In genomic region chr19:46502471-46503166, GRCm38 (mm10) we compare ENCODE assay signal across 8 mouse cellular contexts. TPM values are rescaled to one million over a fixed set of nuclear protein-coding genes. Genes with fewer than 3 reads are reported as not detected.
A peak's percentile ranks its signal among the peaks of the same experiment; 100 is the strongest.
DNase-seq lines count a peak whose midpoint lies in the region; ATAC-seq and TF ChIP-seq lines count a peak whose summit lies in the region.

No protein-coding gene starts in this region.

- peaks cover 68% of the 10 kb centered on the region for H3K79me2 ChIP-seq in MEL (ENCODE audit: control insufficient read depth, insufficient read depth, low read length, poor library complexity)

- H3K4me3 ChIP-seq in MEL (ENCODE audit: control insufficient read depth in 1 of 2, insufficient read depth in 1 of 2, low read depth in 2 of 2, low read length in 2 of 2), result peak overlapping the region; percentile 76 to 82
- H3K4me3 ChIP-seq in hindbrain, embryonic 14.5 days (replicated peaks; ENCODE audit: low read length), result peak overlapping the region; percentile 97

- WGBS in hindbrain, embryonic 14.5 days, result under 1% methylated on average over 53 of the region's 53 CpGs

- H3K9me3 ChIP-seq in MEL (replicated peaks; ENCODE audit: insufficient read depth, low read length), result no peaks in the 10 kb centered on the region
- H3K9me3 ChIP-seq in hindbrain, embryonic 14.5 days (ENCODE audit: control insufficient read depth, low read length), result no peaks in the 10 kb centered on the region

- TF ChIP-seq CTCF in MEL (IDR thresholded peaks at IDR 0.05 in 2 of 3, conservative IDR thresholded peaks at IDR 0.05 in 1 of 3; ENCODE audit: control insufficient read depth in 1 of 3, insufficient read depth in 1 of 3, low read depth in 2 of 3, low read length in 3 of 3, poor library complexity in 1 of 3, severe bottlenecking in 1 of 3), result peak; percentile 31 to 60 (median 41); a peak in 4 of 6 replicates

- H3K27ac ChIP-seq in MEL (ENCODE audit: control insufficient read depth, low read depth, low read length), result peak overlapping the region; percentile 90
- H3K27ac ChIP-seq in hindbrain, embryonic 14.5 days, result peak overlapping the region; percentile 100

- TF ChIP-seq RAD21 in MEL (IDR thresholded peaks at IDR 0.05; ENCODE audit: low read depth, low read length), result no peak

- peak in 1 of 2 experiments; percentile 5; a peak in 2 of 4 replicates for TF ChIP-seq EP300 in MEL (IDR thresholded peaks at IDR 0.05; ENCODE audit: low read depth in 1 of 2, low read length in 2 of 2)

- H3K9ac ChIP-seq in MEL (ENCODE audit: control insufficient read depth, low read depth, low read length, poor library complexity, severe bottlenecking), result peak overlapping the region; percentile 97
- H3K9ac ChIP-seq in hindbrain, embryonic 14.5 days, result peak overlapping the region; percentile 99

- peak overlapping the region; percentile 96 for H3K4me2 ChIP-seq in hindbrain, embryonic 14.5 days (replicated peaks)

- peak; percentile 97 for DNase-seq in MEL (ENCODE audit: low read depth, low spot score)
- peak; percentile 72 to 86 for DNase-seq in cerebellum, adult 18-20 months
- DNase-seq in hindbrain, embryonic 14.5 days (ENCODE audit: low spot score), result peak; percentile 75
- peak; percentile 73 to 85 for DNase-seq in left cerebral cortex, adult 18-20 months (ENCODE audit: low spot score in 2 of 2)
- peak; percentile 84 for DNase-seq in lung, postnatal 36 days
- DNase-seq in right cerebral cortex, adult 18-20 months, result peak; percentile 85
- DNase-seq in urinary bladder, adult 2 months (ENCODE audit: low spot score), result peak; percentile 79

- peak; percentile 21 for ATAC-seq in frontal cortex, adult (ENCODE audit: low TSS enrichment)
- ATAC-seq in hindbrain, embryonic 14.5 days (ENCODE audit: low FRiP score), result no peak

- peaks cover 5 to 28% of the 10 kb centered on the region in 2 experiments; a peak in 3 of 4 replicates for H3K4me1 ChIP-seq in MEL (ENCODE audit: control insufficient read depth in 1 of 2, insufficient read depth in 2 of 2, low read length in 2 of 2)
- peaks cover 42% of the 10 kb centered on the region for H3K4me1 ChIP-seq in hindbrain, embryonic 14.5 days (replicated peaks; ENCODE audit: control insufficient read depth, insufficient read depth, low read length)

- peak; percentile 36 to 80; a peak in 3 of 4 replicates for TF ChIP-seq POLR2A in MEL (IDR thresholded peaks at IDR 0.05; ENCODE audit: control insufficient read depth in 1 of 2, insufficient read depth in 1 of 2, low read depth in 1 of 2, low read length in 2 of 2, poor library complexity in 1 of 2)

- no peaks in the 10 kb centered on the region for H3K27me3 ChIP-seq in MEL (ENCODE audit: control insufficient read depth in 1 of 2, insufficient read depth in 2 of 2, low read length in 2 of 2)
- H3K27me3 ChIP-seq in hindbrain, embryonic 14.5 days (ENCODE audit: control insufficient read depth, insufficient read depth, low read length), result no peaks in the 10 kb centered on the region

- peaks cover 2 to 18% of the 10 kb centered on the region in 2 experiments; a peak in 3 of 4 replicates for H3K36me3 ChIP-seq in MEL (ENCODE audit: control insufficient read depth in 1 of 2, insufficient read depth in 2 of 2, low read length in 2 of 2)
- H3K36me3 ChIP-seq in hindbrain, embryonic 14.5 days (replicated peaks; ENCODE audit: control insufficient read depth, insufficient read depth), result peaks cover 17% of the 10 kb centered on the region

TF ChIP-seq in MEL, 35 proteins besides CTCF, POLR2A, EP300 and RAD21:
- peak; percentile 88 for TF ChIP-seq MYC (IDR thresholded peaks at IDR 0.05; ENCODE audit: low read depth, low read length)
- TF ChIP-seq POLR2AphosphoS5 (IDR thresholded peaks at IDR 0.05; ENCODE audit: borderline replicate concordance, low read depth, low read length), result peak; percentile 96; the same call in 1 of the 2 replicates
- TF ChIP-seq TCF12 (IDR thresholded peaks at IDR 0.05; ENCODE audit: low read depth, low read length), result peak; percentile 61; the same call in 1 of the 2 replicates
- TF ChIP-seq GATA1 (IDR thresholded peaks at IDR 0.05; ENCODE audit: low read depth, low read length), result peak; percentile 81
- peak; percentile 94 for TF ChIP-seq MXI1 (IDR thresholded peaks at IDR 0.05; ENCODE audit: low read depth, low read length)
- TF ChIP-seq ETS1 (IDR thresholded peaks at IDR 0.05; ENCODE audit: low read depth, low read length), result peak; percentile 87
- peak; percentile 74; the same call in 1 of the 2 replicates for TF ChIP-seq SIN3A (IDR thresholded peaks at IDR 0.05; ENCODE audit: low read length)
- no peak for TF ChIP-seq MYB (IDR thresholded peaks at IDR 0.05; ENCODE audit: low read depth, low read length)
- peak; percentile 15; the same call in 1 of the 2 replicates for TF ChIP-seq POLR2AphosphoS2 (IDR thresholded peaks at IDR 0.05; ENCODE audit: low read length)
- TF ChIP-seq ZC3H11A (IDR thresholded peaks at IDR 0.05; ENCODE audit: low read depth, low read length), result no peak
- TF ChIP-seq MAX (IDR thresholded peaks at IDR 0.05; ENCODE audit: low read length), result peak; percentile 71
- TF ChIP-seq UBTF (IDR thresholded peaks at IDR 0.05; ENCODE audit: borderline replicate concordance, insufficient read depth, low read depth, low read length), result peak; percentile 82; the same call in 1 of the 2 replicates
- no peak for TF ChIP-seq MEF2A (IDR thresholded peaks at IDR 0.05; ENCODE audit: extremely low read depth, insufficient replicate concordance, low read depth, low read length, poor library complexity, severe bottlenecking)
- no peak for TF ChIP-seq CHD2 (IDR thresholded peaks at IDR 0.05; ENCODE audit: low read length)
- TF ChIP-seq USF1 (IDR thresholded peaks at IDR 0.05; ENCODE audit: low read depth, low read length), result 0 out of 2 replicates have a peak, but pooled peaks have one; percentile 8
- TF ChIP-seq TBP (IDR thresholded peaks at IDR 0.05; ENCODE audit: low read depth, low read length), result peak; percentile 76
- peak; percentile 44; the same call in 1 of the 2 replicates for TF ChIP-seq NRF1 (IDR thresholded peaks at IDR 0.05; ENCODE audit: insufficient read depth, low read depth, low read length, poor library complexity, severe bottlenecking)
- TF ChIP-seq BHLHE40 (IDR thresholded peaks at IDR 0.05; ENCODE audit: borderline replicate concordance, low read depth, low read length), result peak; percentile 90

RNA-seq across cellular contexts. Expression of gene Trim8, which starts 1.1 kb away (rescaled TPM):
- total RNA-seq in MEL (2012; rRNA removed), result 19.1 and 21.2 TPM in 2 replicates
- 10 to 100 TPM in 1 of 2 experiments, not detected in 1; 57.2 TPM for polyA plus RNA-seq in MEL (2012; ENCODE audit: insufficient read depth in 1 of 2, insufficient read length in 2 of 2, low read depth in 1 of 2, low replicate concordance in 2 of 2, missing spikeins in 1 of 2)
- polyA plus RNA-seq in hindbrain, embryonic 14.5 days (2014; fragmentation: Nextera tagmentation; extraction: Ambion mirVana), result 37.5 and 39.4 TPM in 2 replicates
- 100 to 1,000 TPM; 119 to 120 TPM for total RNA-seq in left cerebral cortex, adult 18-20 months (2021)
- polyA plus RNA-seq in urinary bladder, adult 2 months (2012; rRNA removed), result 17.2 and 25.2 TPM in 2 replicates
